Mouse (Mus musculus) midbrain, embryonic 11.5 days (tissue): Measurements from ENCODE around the gene Ppp2r5e. TPM values are rescaled to one million over a fixed set of nuclear protein-coding genes. Genes with fewer than 3 reads are reported as not detected.
"Not testable (repeated sequence)": the region's sequence is repeated elsewhere in the genome, so short reads cannot be mapped to it uniquely, and the experiment has no call there.

ENCODE experiments used
- ATAC-seq: fragments of 200-750 bp; cut with Nextera tagmentation; 2 replicates; pipeline ENCODE4 v1.8.0; 2017; ENCODE audit warnings: moderate TSS enrichment, moderate library complexity; ENCODE audit not compliant: low FRiP score
- DNase-seq: peaks from one replicate; pipeline ENCODE4 v3.0.0; 2015; ENCODE audit warnings: low spot score; ENCODE audit errors: missing footprints
- H3K27ac ChIP-seq: fragments of 300-500 bp; sonication (generic); 2 replicates; pipeline ENCODE4 v1.5.1; 2014; ENCODE audit warnings: low read depth, low read length
- H3K27me3 ChIP-seq: fragments of 300-500 bp; sonication (generic); 2 replicates; pipeline ENCODE4 v1.6.1; 2014; ENCODE audit warnings: mild to moderate bottlenecking, low read length, moderate library complexity, mixed read lengths; ENCODE audit not compliant: control insufficient read depth, insufficient read depth
- H3K36me3 ChIP-seq: fragments of 300-500 bp; sonication (generic); 2 replicates; pipeline ENCODE4 v1.6.1; 2014; ENCODE audit warnings: mild to moderate bottlenecking, low read length, moderate library complexity, mixed read lengths; ENCODE audit not compliant: control insufficient read depth, insufficient read depth
- H3K4me1 ChIP-seq: fragments of 300-500 bp; sonication (generic); 2 replicates; pipeline ENCODE4 v1.6.1; 2014; ENCODE audit warnings: low read length; ENCODE audit not compliant: control insufficient read depth, insufficient read depth
- H3K4me2 ChIP-seq: fragments of 300-500 bp; sonication (generic); 2 replicates; pipeline ENCODE4 v1.6.1; 2014; ENCODE audit warnings: mild to moderate bottlenecking, moderate library complexity
- H3K4me3 ChIP-seq: fragments of 300-500 bp; sonication (generic); 2 replicates; pipeline ENCODE4 v1.5.1; 2014; ENCODE audit warnings: low read depth, low read length
- H3K9ac ChIP-seq: fragments of 300-500 bp; sonication (generic); 2 replicates; pipeline ENCODE4 v1.6.1; 2014; ENCODE audit warnings: low read length
- H3K9me3 ChIP-seq: fragments of 300-500 bp; sonication (generic); 2 replicates; pipeline ENCODE4 v1.6.1; 2016; ENCODE audit warnings: low read length; ENCODE audit not compliant: control insufficient read depth
- WGBS: fragments of 180-500 bp; shearing (Covaris S2); extraction: QIAGEN DNeasy Blood & Tissue Kit; methylation state at CpG from one replicate; pipeline ENCODE4 v1.1.7; 2014; 5-methylcytosine and 5-hydroxymethylcytosine counted together
- polyA plus RNA-seq: library from polyadenylated mRNA; unstranded; fragments of >200 nt; fragmentation: Nextera tagmentation; extraction: Ambion mirVana; gene quantifications from 2 replicates; pipeline ENCODE4 v1.2.1, GENCODE M21; 2014

Gene Ppp2r5e
- polyA plus RNA-seq, 1 experiment from 2014 or later = 24.7 TPM

DNA sequence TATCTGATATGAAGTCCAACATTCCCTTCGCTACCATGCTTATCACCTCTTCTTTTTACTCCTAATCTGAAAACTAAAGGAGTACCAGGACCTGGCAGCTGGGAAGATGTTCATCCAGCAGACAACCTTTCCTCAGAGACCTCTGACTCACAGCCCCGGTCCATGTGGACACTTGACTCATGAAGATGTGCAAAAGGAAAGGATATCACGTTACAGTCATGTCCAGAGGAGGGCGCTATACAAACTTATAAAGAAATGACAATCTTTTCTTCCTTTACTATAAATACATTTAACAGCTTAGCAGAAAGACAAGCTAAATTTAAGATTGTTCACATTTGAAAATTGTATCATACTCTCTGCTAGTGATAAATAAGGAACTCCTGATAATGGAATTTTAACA is 143.0 kb downstream of the Ppp2r5e start:
- Histone ChIP-seq H3K27me3 (no peaks in the 10 kb centered on the region), H3K4me2 (no peak overlapping the region), H3K27ac (no peak overlapping the region), H3K9ac (no peak overlapping the region), H3K36me3 (0 out of 2 replicates have a peak, but pooled peaks cover 4% of the 10 kb centered on the region), H3K4me3 (no peak overlapping the region), H3K9me3 (no peaks in the 10 kb centered on the region), H3K4me1 (no peaks in the 10 kb centered on the region)
- ATAC-seq = no peak
- no peak for DNase-seq
- WGBS = 79% methylated on average over 4 of the region's 4 CpGs

DNA sequence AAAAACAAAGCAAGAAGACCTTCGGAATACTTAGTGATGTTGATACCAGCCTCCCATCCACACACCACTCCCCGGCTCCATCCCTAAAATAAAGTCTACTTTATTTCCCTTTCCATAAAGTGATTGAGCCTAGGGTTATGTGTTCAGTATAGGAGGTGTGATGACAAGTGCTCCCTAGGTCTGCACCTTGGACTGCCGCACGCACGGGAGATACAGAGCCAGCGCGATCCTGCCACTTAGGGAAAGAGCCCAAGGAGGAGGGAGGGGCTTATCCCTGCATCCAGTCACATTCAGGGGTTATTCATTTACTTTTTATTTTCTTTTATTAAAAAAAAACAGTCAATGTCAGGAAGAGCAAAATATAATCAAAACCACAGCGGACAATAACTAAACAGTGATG is 145.5 kb downstream of the Ppp2r5e start:
- WGBS = 95% methylated on average over 8 of the region's 8 CpGs
- 0 out of 2 replicates have a peak, but pooled peaks cover 4% of the 10 kb centered on the region for H3K36me3 ChIP-seq

DNA sequence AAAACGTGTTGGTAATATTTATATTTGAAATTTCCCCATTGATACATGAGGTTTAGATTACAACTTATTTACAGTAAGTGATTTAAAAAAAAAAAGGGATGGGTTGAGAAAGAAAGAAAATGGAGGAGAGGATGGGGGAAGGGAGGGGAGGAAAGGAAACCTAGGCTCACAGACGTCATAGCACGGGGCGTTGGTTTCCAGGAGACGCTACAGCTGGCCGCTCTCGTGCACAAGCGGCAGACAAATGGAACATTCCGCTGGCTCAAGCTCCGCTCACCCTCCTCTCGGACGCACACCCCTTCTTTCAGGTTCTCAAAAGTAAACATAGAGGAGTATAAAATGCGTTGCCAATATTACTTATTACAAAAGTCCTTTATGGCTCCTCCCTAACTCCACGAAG is 146.0 kb downstream of the Ppp2r5e start:
- Histone ChIP-seq H3K27ac (no peak overlapping the region), H3K9ac (no peak overlapping the region), H3K36me3 (0 out of 2 replicates have a peak, but pooled peaks cover 4% of the 10 kb centered on the region), H3K27me3 (no peaks in the 10 kb centered on the region), H3K4me3 (no peak overlapping the region), H3K4me2 (no peak overlapping the region), H3K4me1 (no peaks in the 10 kb centered on the region), H3K9me3 (no peaks in the 10 kb centered on the region)
- 77% methylated on average over 14 of the region's 14 CpGs for WGBS
- no peak for ATAC-seq
- no peak for DNase-seq

More for the DNA sequence above, 145.5 kb downstream of the Ppp2r5e start:
- H3K27me3 ChIP-seq = no peaks in the 10 kb centered on the region
- ATAC-seq (no peak), DNase-seq (no peak)
- H3K4me2 ChIP-seq = no peak overlapping the region
- H3K9ac ChIP-seq = no peak overlapping the region
- H3K9me3 ChIP-seq = no peaks in the 10 kb centered on the region
- no peak overlapping the region for H3K4me3 ChIP-seq
- no peak overlapping the region for H3K27ac ChIP-seq
- no peaks in the 10 kb centered on the region for H3K4me1 ChIP-seq

DNA sequence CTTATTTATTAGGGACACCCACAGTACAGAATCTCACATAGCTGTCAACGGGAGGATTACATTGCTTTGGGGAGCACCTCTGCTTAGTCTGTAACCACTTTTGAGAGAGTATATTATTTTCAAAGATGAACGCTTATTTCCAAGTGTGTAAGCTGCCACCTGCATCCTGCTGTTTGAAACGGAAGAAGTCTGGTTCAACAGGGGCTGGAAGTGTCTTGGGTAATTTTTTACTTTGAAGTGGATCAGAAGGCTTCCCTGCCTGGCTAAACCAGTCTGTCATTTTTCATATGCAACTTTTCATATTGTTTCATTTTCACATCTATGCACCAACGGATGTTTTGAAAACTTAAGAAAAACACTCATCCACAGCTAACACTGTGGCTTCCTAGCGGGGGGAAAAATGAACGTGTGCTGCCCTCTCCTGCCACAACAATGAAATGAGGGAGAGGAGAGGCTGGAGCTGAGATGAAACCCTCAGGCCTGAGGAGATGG is 146.5 kb downstream of the Ppp2r5e start:
- H3K9ac ChIP-seq = no peak overlapping the region
- no peaks in the 10 kb centered on the region for H3K4me1 ChIP-seq
- H3K27ac ChIP-seq = no peak overlapping the region
- H3K27me3 ChIP-seq = no peaks in the 10 kb centered on the region
- WGBS = 73% methylated on average over 6 of the region's 6 CpGs
- no peak for ATAC-seq
- H3K4me2 ChIP-seq = no peak overlapping the region
- no peak for DNase-seq
- H3K9me3 ChIP-seq = no peaks in the 10 kb centered on the region
- H3K36me3 ChIP-seq = 0 out of 2 replicates have a peak, but pooled peaks cover 4% of the 10 kb centered on the region
- no peak overlapping the region for H3K4me3 ChIP-seq

DNA sequence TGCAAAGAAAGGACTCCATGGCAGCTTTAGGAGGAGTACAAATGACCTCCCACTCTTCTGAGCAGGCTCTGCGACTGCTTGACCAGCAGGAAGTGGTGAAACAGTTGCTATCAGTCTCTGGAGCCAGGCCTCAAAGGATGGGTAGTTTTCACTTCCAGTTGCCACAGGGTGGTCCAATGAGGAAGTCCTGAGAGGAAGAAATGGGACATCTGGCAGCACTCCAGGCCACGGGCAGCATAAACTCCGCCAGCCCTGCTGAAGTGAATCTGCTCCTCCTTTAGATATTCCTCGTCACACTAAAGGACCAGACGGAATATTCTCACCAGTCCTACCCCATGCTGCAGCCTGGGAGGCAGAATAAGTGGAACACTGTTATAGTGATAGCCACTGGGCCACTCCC is 147.1 kb downstream of the Ppp2r5e start:
- Histone ChIP-seq H3K27me3 (no peaks in the 10 kb centered on the region), H3K4me2 (no peak overlapping the region), H3K9me3 (no peaks in the 10 kb centered on the region), H3K9ac (no peak overlapping the region), H3K36me3 (0 out of 2 replicates have a peak, but pooled peaks cover 4% of the 10 kb centered on the region), H3K27ac (no peak overlapping the region), H3K4me3 (no peak overlapping the region), H3K4me1 (no peaks in the 10 kb centered on the region)
- no peak for ATAC-seq
- no peak for DNase-seq
- WGBS = 95% methylated on average over 5 of the region's 5 CpGs

DNA sequence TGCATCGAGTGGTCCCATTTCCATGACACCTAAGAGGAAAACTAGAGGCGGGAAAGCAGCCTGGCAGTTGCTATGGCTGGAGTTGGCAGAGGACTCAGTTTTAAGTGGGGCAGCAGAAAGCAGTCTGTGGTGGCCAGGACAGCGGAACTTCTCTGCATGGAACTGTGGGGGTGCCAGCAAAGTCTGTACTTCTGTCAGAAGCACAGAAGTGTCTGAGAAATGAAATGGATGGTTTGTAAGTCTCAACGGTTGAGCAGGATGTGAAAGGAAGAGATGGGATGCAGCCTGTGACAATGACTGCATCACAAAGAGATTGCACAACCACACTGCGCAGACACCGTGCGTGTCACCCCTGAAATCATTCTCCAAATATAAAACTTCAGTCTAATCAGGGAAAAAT is 149.8 kb downstream of the Ppp2r5e start:
- no peaks in the 10 kb centered on the region for H3K9me3 ChIP-seq
- H3K4me3 ChIP-seq = no peak overlapping the region
- no peaks in the 10 kb centered on the region for H3K27me3 ChIP-seq
- ATAC-seq = no peak
- 92% methylated on average over 7 of the region's 7 CpGs for WGBS
- no peaks in the 10 kb centered on the region for H3K36me3 ChIP-seq
- no peak overlapping the region for H3K9ac ChIP-seq
- H3K4me2 ChIP-seq = no peak overlapping the region
- DNase-seq = no peak
- no peaks in the 10 kb centered on the region for H3K4me1 ChIP-seq
- H3K27ac ChIP-seq = no peak overlapping the region

DNA sequence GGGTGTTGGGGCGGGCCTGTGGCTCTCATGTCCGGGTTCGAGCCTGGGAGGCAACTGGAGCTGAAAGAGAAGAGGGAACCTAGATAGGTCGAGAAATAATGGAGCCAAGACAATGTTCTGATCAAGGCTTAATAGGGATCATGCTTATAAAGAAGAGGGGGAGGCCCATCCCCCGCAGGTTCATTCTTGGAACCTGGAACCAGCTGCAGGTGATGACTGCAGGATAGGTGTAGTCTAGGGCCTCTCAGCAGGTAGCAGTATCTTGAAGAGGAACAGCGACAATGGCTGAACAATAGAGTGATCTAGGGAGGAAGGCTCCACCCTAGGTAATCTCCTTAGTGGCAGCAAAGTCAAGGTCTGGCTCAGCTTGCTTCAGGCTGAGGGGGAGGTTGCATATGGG is 163.6 kb downstream of the Ppp2r5e start:
- not testable (repeated sequence) for H3K27ac ChIP-seq, DNase-seq, H3K9me3 ChIP-seq, H3K27me3 ChIP-seq, H3K4me2 ChIP-seq, H3K36me3 ChIP-seq, H3K4me1 ChIP-seq, H3K4me3 ChIP-seq, ATAC-seq, H3K9ac ChIP-seq
- 77% methylated on average over 6 of the region's 6 CpGs for WGBS

DNA sequence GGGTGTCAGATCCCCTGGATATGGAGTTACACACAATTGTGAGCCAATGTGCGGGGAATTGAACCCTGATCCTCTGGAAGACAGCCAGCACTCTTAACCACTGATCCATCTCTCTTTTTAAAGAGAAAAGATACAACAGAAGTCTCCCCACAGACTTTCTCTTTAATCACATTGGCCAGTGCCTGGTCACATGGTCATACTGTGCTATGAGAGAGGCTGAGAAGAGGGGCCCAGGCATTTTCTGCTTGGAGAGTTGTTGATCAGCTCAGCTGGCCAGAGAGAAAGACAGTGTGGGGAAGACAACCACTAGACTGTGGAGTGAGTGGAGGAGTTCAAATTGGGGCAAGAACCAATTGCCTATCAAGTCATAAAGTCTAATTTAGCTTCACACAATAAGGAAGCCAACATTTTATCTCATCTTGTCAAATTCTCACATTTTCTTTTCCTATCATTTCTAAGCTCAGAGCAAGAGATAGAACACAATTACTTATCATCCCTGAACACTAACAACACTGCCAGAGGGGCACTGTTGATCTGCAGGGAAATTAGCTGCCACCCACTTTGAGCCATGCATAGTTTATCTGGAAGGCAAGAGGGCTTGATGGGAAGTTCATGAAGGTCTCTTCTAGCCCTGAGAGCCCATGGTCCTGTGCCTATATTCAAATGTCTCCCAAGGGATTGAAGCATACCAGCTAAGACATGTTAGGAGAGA is 166.2 kb downstream of the Ppp2r5e start:
- Histone ChIP-seq H3K4me3 (no peak overlapping the region), H3K4me2 (no peak overlapping the region), H3K27ac (no peak overlapping the region), H3K9me3 (no peaks in the 10 kb centered on the region), H3K4me1 (no peaks in the 10 kb centered on the region), H3K36me3 (no peaks in the 10 kb centered on the region), H3K9ac (no peak overlapping the region), H3K27me3 (no peaks in the 10 kb centered on the region)
- ATAC-seq (no peak), DNase-seq (no peak)
- 86% methylated on average over 1 of the region's 1 CpGs for WGBS

DNA sequence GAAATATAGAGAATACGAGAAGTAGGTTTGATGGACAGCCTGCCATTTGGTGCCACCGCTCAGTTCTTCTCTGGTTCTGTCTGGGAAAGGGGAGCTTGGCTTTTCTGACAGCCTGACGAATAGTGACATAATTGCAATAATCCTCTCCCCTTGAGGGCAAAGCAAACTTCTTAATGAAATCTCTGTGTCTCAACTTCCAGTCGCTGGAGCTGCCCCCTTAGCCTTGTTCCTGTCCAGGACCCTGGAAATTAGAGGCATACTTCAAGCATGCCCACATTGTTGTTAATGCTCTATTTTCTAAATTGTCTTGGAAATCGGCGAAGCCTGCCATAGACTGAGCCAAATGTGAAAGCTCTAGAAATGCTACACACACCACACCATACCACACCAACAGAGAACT is 167.3 kb downstream of the Ppp2r5e start:
- no peaks in the 10 kb centered on the region for H3K36me3 ChIP-seq
- H3K9me3 ChIP-seq = no peaks in the 10 kb centered on the region
- H3K9ac ChIP-seq = no peak overlapping the region
- no peak overlapping the region for H3K4me2 ChIP-seq
- 79% methylated on average over 6 of the region's 6 CpGs for WGBS
- no peak overlapping the region for H3K27ac ChIP-seq
- no peaks in the 10 kb centered on the region for H3K4me1 ChIP-seq
- DNase-seq (no peak), ATAC-seq (no peak)
- no peaks in the 10 kb centered on the region for H3K27me3 ChIP-seq
- no peak overlapping the region for H3K4me3 ChIP-seq
